Mouse (Mus musculus): ENCODE data around the gene Tmem120b. TPM values are rescaled to one million over a fixed set of nuclear protein-coding genes. Genes with fewer than 3 reads are reported as not detected.

The Tmem120b gene
- polyA plus RNA-seq, 1 experiment from 2014 or later: 18.8 TPM

GRCm38 (mm10) chr5:123076419-123077281 is 8.4 kb downstream of the Tmem120b start:
- ATAC-seq (ENCODE audit: insufficient number of reproducible peaks, low FRiP score, low TSS enrichment, low read depth): peak; percentile 64; the same call in 1 of the 2 replicates
- no peaks in the 10 kb centered on the region for H3K9me3 ChIP-seq
- H3K4me3 ChIP-seq: peak overlapping the region; percentile 86
- H3K27me3 ChIP-seq: no peaks in the 10 kb centered on the region
- peaks cover 17% of the 10 kb centered on the region for H3K4me1 ChIP-seq
- peak overlapping the region; percentile 81 for H3K27ac ChIP-seq
- H3K36me3 ChIP-seq: no peaks in the 10 kb centered on the region
- WGBS: 2% methylated on average over 35 of the region's 35 CpGs
- H3K4me2 ChIP-seq: peak overlapping the region; percentile 94
- peak overlapping the region; percentile 68 for H3K9ac ChIP-seq

GRCm38 (mm10) chr5:123079568-123079967 is 11.4 kb downstream of the Tmem120b start:
- peaks cover 17% of the 10 kb centered on the region for H3K4me1 ChIP-seq
- H3K4me2 ChIP-seq: peak overlapping the region; percentile 12; the same call in 1 of the 2 replicates
- H3K27me3 ChIP-seq: no peaks in the 10 kb centered on the region
- peak overlapping the region; percentile 59 for H3K27ac ChIP-seq
- H3K4me3 ChIP-seq: no peak overlapping the region
- H3K36me3 ChIP-seq: no peaks in the 10 kb centered on the region
- H3K9me3 ChIP-seq: no peaks in the 10 kb centered on the region
- no peak overlapping the region for H3K9ac ChIP-seq
- 71% methylated on average over 1 of the region's 1 CpGs for WGBS
- ATAC-seq (ENCODE audit: insufficient number of reproducible peaks, low FRiP score, low TSS enrichment, low read depth): no peak

DNA sequence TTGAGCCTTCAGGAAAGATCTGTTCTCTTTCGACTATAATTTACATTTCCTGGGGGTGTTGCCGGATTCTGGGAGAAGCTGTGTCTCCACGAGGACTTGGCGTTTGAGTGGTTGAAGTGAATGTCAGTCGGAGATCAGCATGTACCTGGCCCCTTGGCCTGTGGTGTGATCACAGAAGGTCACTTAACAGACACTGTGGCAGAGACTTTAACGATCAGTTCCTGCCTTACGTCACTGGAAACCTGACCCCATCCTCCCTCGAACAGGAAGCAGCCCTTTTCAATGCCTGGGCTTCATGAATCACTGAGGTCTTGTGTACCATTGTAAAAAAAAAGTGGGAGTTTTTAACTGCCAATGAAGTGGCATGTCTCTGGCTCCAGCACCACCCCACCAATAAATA is 11.8 kb downstream of the Tmem120b start:
- Histone ChIP-seq H3K4me3 (no peak overlapping the region), H3K36me3 (no peaks in the 10 kb centered on the region), H3K27me3 (no peaks in the 10 kb centered on the region), H3K9ac (no peak overlapping the region), H3K4me2 (peak overlapping the region; percentile 12; the same call in 1 of the 2 replicates), H3K27ac (peak overlapping the region; percentile 59), H3K4me1 (peaks cover 17% of the 10 kb centered on the region), H3K9me3 (no peaks in the 10 kb centered on the region)
- WGBS: 25% methylated on average over 8 of the region's 8 CpGs
- no peak for ATAC-seq (ENCODE audit: insufficient number of reproducible peaks, low FRiP score, low TSS enrichment, low read depth)

- 91% methylated on average over 13 of the region's 13 CpGs for WGBS
- Histone ChIP-seq H3K4me1 (peaks cover 16% of the 10 kb centered on the region), H3K9me3 (no peaks in the 10 kb centered on the region), H3K36me3 (no peaks in the 10 kb centered on the region), H3K4me3 (no peak overlapping the region), H3K9ac (no peak overlapping the region), H3K4me2 (no peak overlapping the region), H3K27me3 (no peaks in the 10 kb centered on the region), H3K27ac (no peak overlapping the region)
- ATAC-seq (ENCODE audit: insufficient number of reproducible peaks, low FRiP score, low TSS enrichment, low read depth): no peak
These were observed 12.3 kb downstream of the Tmem120b start for GRCm38 (mm10) chr5:123080510-123080909.

DNA sequence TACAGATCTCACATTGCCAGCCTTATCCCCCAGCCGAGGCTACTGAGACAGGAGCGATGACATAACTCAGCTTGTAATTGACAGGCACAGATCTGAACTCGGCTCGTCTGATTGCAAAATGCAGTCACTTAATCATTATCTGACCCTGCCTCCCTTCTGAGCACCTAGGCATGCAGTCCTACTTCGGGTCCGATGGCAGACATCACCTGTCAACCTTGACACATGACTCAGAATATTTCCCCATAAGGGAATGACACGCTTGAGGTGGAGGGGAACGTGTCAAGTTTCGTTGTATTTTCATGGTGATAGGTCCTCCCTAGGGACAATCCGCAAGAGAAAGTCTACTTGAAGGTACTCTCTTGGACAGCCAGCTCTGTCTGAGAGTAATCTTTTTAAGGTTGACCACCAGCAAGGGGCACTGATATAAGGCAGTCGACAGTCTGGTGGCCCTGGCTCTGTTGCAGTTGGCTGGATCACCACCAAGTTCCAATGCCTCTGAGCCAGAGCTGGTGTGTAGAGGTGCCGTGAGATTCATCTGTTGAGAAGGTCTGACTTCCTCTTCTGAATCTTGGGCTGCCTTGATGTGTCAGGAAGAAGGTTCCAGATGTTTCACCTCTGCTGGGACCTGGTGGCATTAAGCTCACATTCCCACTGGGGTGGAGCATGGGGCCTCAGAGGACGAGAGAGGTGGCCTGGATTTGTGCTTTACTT is 15.3 kb downstream of the Tmem120b start:
- no peak for ATAC-seq (ENCODE audit: insufficient number of reproducible peaks, low FRiP score, low TSS enrichment, low read depth)
- no peaks in the 10 kb centered on the region for H3K36me3 ChIP-seq
- H3K9ac ChIP-seq: no peak overlapping the region
- no peak overlapping the region for H3K4me2 ChIP-seq
- 60% methylated on average over 13 of the region's 13 CpGs for WGBS
- H3K27ac ChIP-seq: no peak overlapping the region
- H3K9me3 ChIP-seq: no peaks in the 10 kb centered on the region
- no peaks in the 10 kb centered on the region for H3K4me1 ChIP-seq
- no peak overlapping the region for H3K4me3 ChIP-seq
- H3K27me3 ChIP-seq: no peaks in the 10 kb centered on the region

DNA sequence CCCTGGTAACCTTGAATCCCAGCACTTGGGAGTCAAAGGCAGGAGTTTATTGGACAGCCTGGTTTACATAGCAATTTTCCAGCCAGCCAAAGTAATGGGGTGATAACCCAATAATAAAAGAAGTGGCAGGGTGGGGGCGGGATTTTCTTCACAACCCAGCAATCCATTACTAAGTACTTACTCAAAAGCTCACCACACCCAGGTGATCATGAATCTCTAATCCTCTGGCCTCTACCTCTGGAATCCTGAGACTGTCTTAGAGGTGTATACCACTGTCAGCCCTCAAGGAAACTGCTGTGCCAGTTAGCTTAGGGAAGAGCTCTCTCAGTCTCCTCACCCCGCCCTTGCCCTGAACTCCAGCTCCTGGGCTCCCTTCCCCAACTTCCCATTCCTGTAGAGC is 18.3 kb downstream of the Tmem120b start:
- H3K36me3 ChIP-seq: no peaks in the 10 kb centered on the region
- H3K9me3 ChIP-seq: no peaks in the 10 kb centered on the region
- no peak for ATAC-seq (ENCODE audit: insufficient number of reproducible peaks, low FRiP score, low TSS enrichment, low read depth)
- H3K4me2 ChIP-seq: no peak overlapping the region
- 68% methylated on average over 2 of the region's 2 CpGs for WGBS
- H3K9ac ChIP-seq: no peak overlapping the region
- no peaks in the 10 kb centered on the region for H3K27me3 ChIP-seq
- no peak overlapping the region for H3K4me3 ChIP-seq
- H3K27ac ChIP-seq: no peak overlapping the region
- H3K4me1 ChIP-seq: no peaks in the 10 kb centered on the region

DNA sequence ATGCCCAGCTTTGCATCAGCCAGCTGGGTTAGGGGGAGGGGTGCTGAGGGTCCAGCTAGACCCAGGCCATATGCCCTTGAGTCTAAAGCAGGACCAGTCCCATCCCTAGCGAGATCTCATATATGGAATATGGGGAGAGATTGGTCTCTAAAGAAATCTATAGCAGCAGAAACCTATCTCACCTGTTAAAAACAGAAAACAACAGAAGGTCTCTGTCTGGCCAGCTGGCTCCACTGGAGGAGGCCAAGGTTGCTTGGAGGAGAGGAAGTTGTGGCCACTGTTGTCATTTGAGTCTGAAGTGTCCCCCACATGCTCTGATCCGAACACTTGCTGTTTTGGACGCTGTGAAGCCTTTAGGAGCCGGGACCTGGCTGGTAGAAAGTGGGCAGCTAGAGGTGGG is 20.6 kb downstream of the Tmem120b start:
- H3K27ac ChIP-seq: no peak overlapping the region
- no peaks in the 10 kb centered on the region for H3K9me3 ChIP-seq
- WGBS: 94% methylated on average over 4 of the region's 4 CpGs
- H3K9ac ChIP-seq: no peak overlapping the region
- no peaks in the 10 kb centered on the region for H3K27me3 ChIP-seq
- no peak for ATAC-seq (ENCODE audit: insufficient number of reproducible peaks, low FRiP score, low TSS enrichment, low read depth)
- no peak overlapping the region for H3K4me2 ChIP-seq
- H3K4me3 ChIP-seq: no peak overlapping the region
- H3K36me3 ChIP-seq: no peaks in the 10 kb centered on the region
- H3K4me1 ChIP-seq: no peaks in the 10 kb centered on the region

- no peaks in the 10 kb centered on the region for H3K9me3 ChIP-seq
- H3K4me2 ChIP-seq: no peak overlapping the region
- H3K36me3 ChIP-seq: no peaks in the 10 kb centered on the region
- H3K27me3 ChIP-seq: no peaks in the 10 kb centered on the region
- no peak for ATAC-seq (ENCODE audit: insufficient number of reproducible peaks, low FRiP score, low TSS enrichment, low read depth)
- no peak overlapping the region for H3K27ac ChIP-seq
- 86% methylated on average over 10 of the region's 10 CpGs for WGBS
- H3K9ac ChIP-seq: no peak overlapping the region
- H3K4me3 ChIP-seq: no peak overlapping the region
- H3K4me1 ChIP-seq: no peaks in the 10 kb centered on the region
These were observed 22.5 kb downstream of the Tmem120b start for GRCm38 (mm10) chr5:123090560-123091306.

DNA sequence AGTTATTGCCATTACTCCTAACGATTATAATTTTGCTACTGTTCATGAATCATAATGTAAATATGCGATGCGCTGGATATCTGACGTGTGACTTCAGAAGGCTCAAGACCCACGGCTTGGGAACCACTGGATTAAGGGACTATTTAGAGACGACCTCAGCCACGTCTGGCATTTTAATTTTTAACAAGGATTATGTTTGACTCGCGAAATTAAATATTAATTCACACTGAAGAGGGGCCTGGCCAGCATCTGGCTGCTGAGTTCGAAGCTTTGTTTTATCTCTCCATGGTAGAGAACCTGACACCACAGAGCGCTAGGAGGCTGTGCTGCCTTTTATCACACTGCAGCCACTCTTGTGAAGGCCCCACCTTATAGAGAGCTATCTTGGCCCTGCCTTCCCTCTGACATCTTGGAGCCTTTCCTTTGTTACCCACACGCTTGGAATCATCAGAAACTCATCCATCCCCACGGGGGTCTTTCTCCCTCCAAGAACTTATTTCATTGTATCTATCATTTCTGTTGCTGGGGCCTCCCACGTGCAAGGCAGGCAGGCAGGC is 24.9 kb downstream of the Tmem120b start:
- ATAC-seq (ENCODE audit: insufficient number of reproducible peaks, low FRiP score, low TSS enrichment, low read depth): no peak
- Histone ChIP-seq H3K4me1 (no peaks in the 10 kb centered on the region), H3K27me3 (no peaks in the 10 kb centered on the region), H3K27ac (no peak overlapping the region), H3K4me3 (no peak overlapping the region), H3K36me3 (no peaks in the 10 kb centered on the region), H3K9ac (no peak overlapping the region), H3K4me2 (no peak overlapping the region), H3K9me3 (no peaks in the 10 kb centered on the region)
- WGBS: 75% methylated on average over 14 of the region's 14 CpGs

DNA sequence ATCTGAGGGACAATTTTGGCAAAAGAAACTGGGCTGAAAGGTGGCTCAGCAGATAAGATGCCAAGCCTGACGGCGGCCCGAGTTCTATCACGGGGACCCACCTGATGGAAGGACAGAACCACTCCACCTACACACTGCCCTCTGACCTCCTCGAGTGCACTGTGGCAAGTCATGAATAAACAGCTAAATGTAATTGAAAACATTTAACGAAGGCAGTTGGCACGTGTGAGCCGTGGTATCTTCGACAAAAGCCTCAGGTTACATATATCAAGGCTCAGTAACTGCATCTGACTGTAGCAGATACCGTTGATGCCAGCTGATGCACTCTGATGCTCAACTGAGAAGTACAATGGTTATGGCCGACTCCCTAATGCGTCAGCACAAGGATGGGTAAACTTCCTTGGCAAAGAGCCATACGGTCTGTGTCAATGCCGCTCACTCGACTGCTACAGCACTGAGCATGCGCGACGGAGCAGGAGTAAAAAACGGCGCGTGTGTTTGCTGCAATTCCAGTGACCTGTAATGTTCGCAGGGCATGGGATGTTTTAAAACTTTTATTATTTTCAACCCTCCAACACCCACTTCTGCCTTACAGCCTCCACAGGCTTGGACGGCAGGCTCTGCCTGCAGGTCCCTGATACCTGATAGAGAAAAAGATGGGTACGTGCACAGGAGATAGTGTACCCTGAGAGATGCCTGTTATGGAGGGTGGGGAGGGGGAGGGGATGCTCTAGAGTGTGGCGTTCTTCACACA is 26.2 kb downstream of the Tmem120b start:
- H3K9ac ChIP-seq: no peak overlapping the region
- H3K4me3 ChIP-seq: no peak overlapping the region
- no peak overlapping the region for H3K27ac ChIP-seq
- H3K9me3 ChIP-seq: no peaks in the 10 kb centered on the region
- H3K4me1 ChIP-seq: no peaks in the 10 kb centered on the region
- no peaks in the 10 kb centered on the region for H3K27me3 ChIP-seq
- no peak overlapping the region for H3K4me2 ChIP-seq
- H3K36me3 ChIP-seq: peaks cover 4% of the 10 kb centered on the region; the same call in 1 of the 2 replicates
- no peak for ATAC-seq (ENCODE audit: insufficient number of reproducible peaks, low FRiP score, low TSS enrichment, low read depth)
- WGBS: 77% methylated on average over 25 of the region's 25 CpGs

DNA sequence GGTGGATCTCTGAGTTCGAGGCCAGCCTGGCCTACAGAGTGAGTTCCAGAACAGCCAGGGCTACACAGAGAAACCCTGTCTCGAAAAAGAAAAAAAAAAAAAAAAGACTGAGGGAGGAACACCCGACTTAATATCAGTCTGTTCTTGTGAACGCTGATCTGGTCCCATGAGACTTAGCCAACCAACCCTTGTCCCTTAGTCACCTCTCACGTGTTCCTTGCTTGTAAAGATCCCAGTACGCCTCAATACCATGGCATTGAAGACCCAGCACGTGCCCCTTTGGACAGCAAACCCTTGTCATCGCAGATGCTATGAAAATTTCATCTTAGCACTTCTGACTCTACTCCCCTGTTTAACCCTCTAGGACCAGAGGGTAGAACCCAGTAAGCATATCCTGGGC is 28.1 kb downstream of the Tmem120b start:
- H3K27ac ChIP-seq: no peak overlapping the region
- no peak overlapping the region for H3K9ac ChIP-seq
- no peaks in the 10 kb centered on the region for H3K27me3 ChIP-seq
- no peak overlapping the region for H3K4me3 ChIP-seq
- H3K4me2 ChIP-seq: no peak overlapping the region
- H3K4me1 ChIP-seq: no peaks in the 10 kb centered on the region
- ATAC-seq (ENCODE audit: insufficient number of reproducible peaks, low FRiP score, low TSS enrichment, low read depth): no peak
- no peaks in the 10 kb centered on the region for H3K9me3 ChIP-seq
- H3K36me3 ChIP-seq: peaks cover 15% of the 10 kb centered on the region; the same call in 1 of the 2 replicates
- 89% methylated on average over 8 of the region's 8 CpGs for WGBS

Data from limb, embryonic 15.5 days (tissue).